8 mouse cellular contexts compared by ENCODE assay signal in the genomic region with DNA sequence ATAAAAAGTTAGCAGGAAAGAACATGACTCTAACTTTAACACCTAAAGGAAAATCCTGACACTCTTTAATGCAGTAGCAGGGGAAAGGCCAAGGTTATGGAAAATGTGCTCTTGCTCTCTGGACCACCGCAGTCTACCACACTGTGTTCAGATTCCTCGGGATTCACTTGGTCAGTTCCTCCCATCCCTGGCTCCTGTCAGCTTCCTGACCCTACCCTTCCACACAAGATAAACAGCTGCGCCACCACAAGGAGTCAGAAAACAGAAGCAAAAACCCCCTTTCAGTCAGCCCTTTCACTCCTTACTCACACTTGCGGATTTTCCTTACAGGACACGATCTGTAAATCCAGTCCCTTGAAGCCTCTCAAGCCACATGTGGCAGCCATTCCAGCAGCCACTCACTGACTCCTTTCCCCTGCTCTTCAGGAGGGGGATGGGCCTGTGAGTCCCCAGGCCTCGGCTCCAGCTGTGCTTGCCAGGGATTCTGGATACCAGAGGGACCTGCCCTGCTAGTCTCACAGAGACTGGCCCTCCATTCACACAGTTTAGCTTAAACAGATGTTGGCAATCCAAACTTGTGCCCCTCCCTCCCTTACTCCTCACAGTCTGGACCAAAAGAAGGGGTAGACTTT.
A peak's percentile ranks its signal among the peaks of the same experiment; 100 is the strongest.
DNase-seq lines count a peak whose midpoint lies in the region; ATAC-seq and TF ChIP-seq lines count a peak whose summit lies in the region.

No protein-coding gene starts in this region.

- no peak overlapping the region for H3K4me2 ChIP-seq in forebrain, postnatal 0 days (ENCODE audit: low read depth)
- H3K4me2 ChIP-seq in hindbrain, postnatal 0 days (ENCODE audit: low read depth, low read length), result no peak overlapping the region
- peak overlapping the region; percentile 3 for H3K4me2 ChIP-seq in lung, embryonic 15.5 days

- no peaks in the 10 kb centered on the region for H3K27me3 ChIP-seq in forebrain, postnatal 0 days (ENCODE audit: insufficient read depth, low read length)
- no peaks in the 10 kb centered on the region for H3K27me3 ChIP-seq in hindbrain, postnatal 0 days (ENCODE audit: insufficient read depth, low read length)
- no peaks in the 10 kb centered on the region for H3K27me3 ChIP-seq in lung, embryonic 15.5 days

- ATAC-seq in forebrain, postnatal 0 days, result peak; percentile 62
- 0 out of 2 replicates have a peak, but pooled peaks have one; percentile 45 for ATAC-seq in hindbrain, postnatal 0 days
- ATAC-seq in lung, embryonic 15.5 days (ENCODE audit: borderline replicate concordance, extremely low read depth, low FRiP score, low TSS enrichment), result peak; percentile 61

- intact Hi-C loops in gastrocnemius, postnatal 36 days (cut with DNase I), result no loop called here
- intact Hi-C loops in left cerebral cortex, postnatal 36 days (cut with DNase I), result no loop called here

- DNase-seq in gastrocnemius, adult 18-20 months (ENCODE audit: low spot score), result peak; percentile 38
- DNase-seq in gastrocnemius, postnatal 36 days, result no peak
- no peak for DNase-seq in forebrain, postnatal 0 days
- no peak for DNase-seq in hindbrain, postnatal 0 days (ENCODE audit: low spot score)
- DNase-seq in testis, postnatal 10 days (ENCODE audit: low spot score), result peak; percentile 52
- no peak for DNase-seq in left cerebral cortex, postnatal 36 days (ENCODE audit: low spot score in 2 of 2)
- no peak for DNase-seq in thymus, adult 18-20 months

- no peak overlapping the region for H3K4me3 ChIP-seq in forebrain, postnatal 0 days (ENCODE audit: low read depth, low read length)
- no peak overlapping the region for H3K4me3 ChIP-seq in hindbrain, postnatal 0 days (ENCODE audit: low read length)
- H3K4me3 ChIP-seq in lung, embryonic 15.5 days, result no peak overlapping the region

- no peaks in the 10 kb centered on the region for H3K9me3 ChIP-seq in forebrain, postnatal 0 days (ENCODE audit: low read length)
- H3K9me3 ChIP-seq in hindbrain, postnatal 0 days (ENCODE audit: low read length), result no peaks in the 10 kb centered on the region
- H3K9me3 ChIP-seq in lung, embryonic 15.5 days, result no peaks in the 10 kb centered on the region

- H3K36me3 ChIP-seq in forebrain, postnatal 0 days (ENCODE audit: insufficient read depth), result no peaks in the 10 kb centered on the region
- H3K36me3 ChIP-seq in hindbrain, postnatal 0 days (ENCODE audit: insufficient read depth, low read length), result no peaks in the 10 kb centered on the region
- no peaks in the 10 kb centered on the region for H3K36me3 ChIP-seq in lung, embryonic 15.5 days

- H3K4me1 ChIP-seq in forebrain, postnatal 0 days (ENCODE audit: insufficient read depth), result peaks cover 6% of the 10 kb centered on the region
- peaks cover 6% of the 10 kb centered on the region; the same call in 1 of the 2 replicates for H3K4me1 ChIP-seq in hindbrain, postnatal 0 days (ENCODE audit: insufficient read depth, low read length)
- peaks cover 48% of the 10 kb centered on the region for H3K4me1 ChIP-seq in lung, embryonic 15.5 days

- H3K9ac ChIP-seq in forebrain, postnatal 0 days, result no peak overlapping the region
- H3K9ac ChIP-seq in hindbrain, postnatal 0 days (replicated peaks; ENCODE audit: low read length), result no peak overlapping the region
- no peak overlapping the region for H3K9ac ChIP-seq in lung, embryonic 15.5 days

- no peak for TF ChIP-seq CTCF in forebrain, postnatal 0 days (IDR thresholded peaks at IDR 0.05; ENCODE audit: low read depth)
- no peak for TF ChIP-seq CTCF in hindbrain, postnatal 0 days (IDR thresholded peaks at IDR 0.05; ENCODE audit: low read depth)

- whole genome bisulfite sequencing in forebrain, postnatal 0 days, result 25% methylated on average over 6 of the region's 6 CpGs
- 30% methylated on average over 6 of the region's 6 CpGs for WGBS in hindbrain, postnatal 0 days
- WGBS in lung, embryonic 15.5 days, result 7% methylated on average over 6 of the region's 6 CpGs

- H3K27ac ChIP-seq in forebrain, postnatal 0 days (ENCODE audit: low read depth, low read length), result no peak overlapping the region
- no peak overlapping the region for H3K27ac ChIP-seq in hindbrain, postnatal 0 days
- H3K27ac ChIP-seq in lung, embryonic 15.5 days, result peak overlapping the region; percentile 70

Comparison
In these comparisons a context has a peak if more than half of its experiments do, and no peak if none do; other contexts are left out.
1. DNase-seq: peak in gastrocnemius, adult 18-20 months (single experiment) and testis, postnatal 10 days (single experiment); none in gastrocnemius, postnatal 36 days (0 of 2), forebrain, postnatal 0 days (single experiment), hindbrain, postnatal 0 days (single experiment), left cerebral cortex, postnatal 36 days (0 of 2) and thymus, adult 18-20 months (0 of 2).
2. Peak in every context shown above with its lines, with median percentiles within 50 percentile points of each other: ATAC-seq.